Mouse (Mus musculus) small intestine, adult 2 months (tissue): ENCODE data around the gene Adam19.

Experiments used
- CTCF ChIP-seq: fragments of 200-500 bp; IDR thresholded peaks from 2 replicates; pipeline ENCODE4 v1.5.1; 2012; ENCODE audit warnings: low read depth, mild to moderate bottlenecking, control low read depth, inconsistent platforms, low read length, moderate library complexity, mixed read lengths; ENCODE audit not compliant: insufficient replicate concordance, insufficient read length; ENCODE audit errors: extremely low read depth
- POLR2A ChIP-seq: fragments of 200-500 bp; IDR thresholded peaks from 2 replicates; pipeline ENCODE4 v1.6.1; 2012; ENCODE audit warnings: low read depth, mild to moderate bottlenecking, control low read depth, inconsistent platforms, low read length, moderate library complexity

- TF ChIP-seq CTCF (no peak), POLR2A (no peak)
Measured at GRCm38 (mm10) chr11:46086446-46086845, 30.7 kb downstream of the Adam19 start.
